Mouse (Mus musculus): Measurements from ENCODE around the gene Skint6. TPM values are rescaled to one million over a fixed set of nuclear protein-coding genes. Genes with fewer than 3 reads are reported as not detected.
"Not testable (repeated sequence)": the region's sequence is repeated elsewhere in the genome, so short reads cannot be mapped to it uniquely, and the experiment has no call there.

Gene Skint6
- not detected for total RNA-seq (2022)

GRCm38 (mm10) chr4:113286873-113287272 is at the start of gene Skint6:
Gene Skint6, minus strand, starts transcription at chr4:113286973.
- DNase-seq, result no peak

- no peak for DNase-seq
Observed at GRCm38 (mm10) chr4:113320911-113321310, 34.1 kb upstream of the Skint6 start.

GRCm38 (mm10) chr4:113301773-113302473 is 15.2 kb upstream of the Skint6 start:
- DNase-seq, result no peak

- DNase-seq, result no peak
Observed at GRCm38 (mm10) chr4:113263363-113264060, 23.3 kb downstream of the Skint6 start.

GRCm38 (mm10) chr4:113245808-113246207 is 41.0 kb downstream of the Skint6 start:
- no peak for DNase-seq

- DNase-seq, result no peak
Observed at GRCm38 (mm10) chr4:113067621-113068020, 219.2 kb downstream of the Skint6 start.

GRCm38 (mm10) chr4:112979160-112979559 is 307.6 kb downstream of the Skint6 start:
- not testable (repeated sequence) for DNase-seq

DNA sequence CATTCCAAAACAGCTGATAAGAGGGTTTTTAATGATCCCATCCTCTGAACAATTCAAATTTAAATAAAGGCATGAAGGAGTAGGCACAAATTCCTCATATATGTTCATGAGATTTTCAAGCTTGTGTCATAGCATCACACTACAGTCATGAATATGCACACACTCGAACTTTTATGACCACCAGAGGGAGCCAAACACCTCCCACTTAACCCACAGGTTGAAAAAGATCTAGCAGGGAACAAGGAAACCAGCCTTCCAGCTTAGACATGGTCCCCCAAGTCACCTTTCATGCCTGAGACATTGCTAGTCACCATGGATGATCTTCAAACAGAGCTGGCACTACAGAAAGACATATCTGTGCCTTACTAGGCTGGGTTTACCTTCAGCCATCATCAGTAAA is 496.1 kb downstream of the Skint6 start:
- DNase-seq, result no peak

DNA sequence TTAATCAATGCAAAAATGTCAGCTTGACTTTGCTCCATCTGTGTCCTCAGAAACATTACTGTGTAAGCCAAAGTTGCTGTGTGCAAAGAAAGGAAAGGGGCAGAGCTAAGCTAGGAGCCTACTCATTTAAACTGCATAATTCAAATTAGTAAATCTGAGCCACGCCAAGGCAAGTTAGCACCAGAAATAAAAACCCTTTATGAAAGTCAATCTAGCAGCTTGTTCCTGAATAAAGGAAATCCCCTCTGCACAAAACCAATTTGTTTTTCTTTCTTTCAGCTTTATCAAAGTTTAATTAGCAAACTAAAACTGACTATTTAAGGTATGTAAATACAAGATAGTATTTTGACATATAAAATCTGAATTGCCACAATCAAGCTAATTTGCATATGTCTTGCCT is 512.0 kb downstream of the Skint6 start, which contains the start of gene Skint10:
TSS of gene Skint10 (minus strand) at position 101 of the 400 bp plus-strand sequence.
- no peak for DNase-seq

Data from adrenal gland, adult 8-10 months (tissue).